Mouse (Mus musculus): ENCODE results near the gene Olfr527.

- TF ChIP-seq CTCF (IDR thresholded peaks at IDR 0.05; ENCODE audit: control insufficient read depth, insufficient read depth, low read length) (no peak), POLR2A (IDR thresholded peaks at IDR 0.05; ENCODE audit: borderline replicate concordance, control insufficient read depth, low read depth, low read length) (no peak)
Observed at GRCm38 (mm10) chr7:140321135-140321534, 12.7 kb upstream of the Olfr527 start.

Measured in bone marrow, adult 2 months (tissue).